In genomic region chr17:12307251-12308135, GRCm38 (mm10) we compare ENCODE assay signal across 9 mouse cellular contexts. TPM values are rescaled to one million over a fixed set of nuclear protein-coding genes. Genes with fewer than 3 reads are reported as not detected.
DNase-seq lines count a peak whose midpoint lies in the region; ATAC-seq and TF ChIP-seq lines count a peak whose summit lies in the region.
"Had no signal": no experiment of that assay in that cellular context is flagged by ENCODE, and none has a peak within 500 bp of the region (broad histone marks: within the 10 kb centered on the region; RNA-seq: fewer than 3 reads in every experiment).

No protein-coding gene starts in this region.

- no peak overlapping the region for H3K4me2 ChIP-seq in lung, embryonic 16.5 days (ENCODE audit: low read depth, low read length)
- no peak overlapping the region for H3K4me2 ChIP-seq in stomach, postnatal 0 days (replicated peaks; ENCODE audit: low read depth)
- H3K4me2 ChIP-seq: midbrain, embryonic 12.5 days had no signal

- DNase-seq in lung, postnatal 10 days, result no peak
- peak; percentile 38 for DNase-seq in R1 (ENCODE audit: low read depth, low spot score)
- DNase-seq in stomach, postnatal 0 days (ENCODE audit: low spot score), result no peak
- no peak for DNase-seq in gastrocnemius, adult 8-10 months (ENCODE audit: low spot score in 2 of 2)
- DNase-seq in adrenal gland, postnatal 10 days, result no peak
- no peak for DNase-seq in adrenal gland, adult 8-10 months

- no peak for TF ChIP-seq EP300 in stomach, postnatal 0 days (optimal IDR thresholded peaks at IDR 0.05)

- H3K4me3 ChIP-seq in lung, embryonic 16.5 days (ENCODE audit: low read length), result no peak overlapping the region
- H3K4me3 ChIP-seq in stomach, postnatal 0 days (ENCODE audit: low read depth, low read length), result no peak overlapping the region
- H3K4me3 ChIP-seq: midbrain, embryonic 12.5 days had no signal

- peaks cover 2% of the 10 kb centered on the region; the same call in 1 of the 2 replicates for H3K4me1 ChIP-seq in lung, embryonic 16.5 days (replicated peaks; ENCODE audit: control insufficient read depth, insufficient read depth, low read length)
- peaks cover 3% of the 10 kb centered on the region; the same call in 1 of the 2 replicates for H3K4me1 ChIP-seq in stomach, postnatal 0 days (replicated peaks; ENCODE audit: control insufficient read depth, insufficient read depth)

- peak; percentile 41; the same call in 1 of the 2 replicates for ATAC-seq in lung, embryonic 16.5 days (ENCODE audit: low read depth)
- peak; percentile 93 for ATAC-seq in inflammation-experienced regulatory T-cells, adult 6 months
- no peak for ATAC-seq in stomach, postnatal 0 days (ENCODE audit: low FRiP score, low TSS enrichment)

- no peaks in the 10 kb centered on the region for H3K27me3 ChIP-seq in lung, embryonic 16.5 days (ENCODE audit: control insufficient read depth, insufficient read depth, low read depth, low read length)
- no peaks in the 10 kb centered on the region for H3K27me3 ChIP-seq in stomach, postnatal 0 days (ENCODE audit: control insufficient read depth, insufficient read depth, low read length)
- H3K27me3 ChIP-seq: midbrain, embryonic 12.5 days had no signal

- no peak overlapping the region for H3K9ac ChIP-seq in lung, embryonic 16.5 days (ENCODE audit: low read length)
- H3K9ac ChIP-seq in stomach, postnatal 0 days (ENCODE audit: low read length), result no peak overlapping the region
- H3K9ac ChIP-seq: midbrain, embryonic 12.5 days had no signal

- H3K27ac ChIP-seq in lung, embryonic 16.5 days (ENCODE audit: low read length), result no peak overlapping the region
- H3K27ac ChIP-seq in stomach, postnatal 0 days (replicated peaks), result no peak overlapping the region
- H3K27ac ChIP-seq: midbrain, embryonic 12.5 days had no signal

- no peaks in the 10 kb centered on the region for H3K36me3 ChIP-seq in lung, embryonic 16.5 days (ENCODE audit: control insufficient read depth, insufficient read depth, low read length)
- no peaks in the 10 kb centered on the region; the same call in 1 of the 2 replicates for H3K36me3 ChIP-seq in stomach, postnatal 0 days (ENCODE audit: control insufficient read depth, insufficient read depth, low read length)
- H3K36me3 ChIP-seq: midbrain, embryonic 12.5 days had no signal

- no peaks in the 10 kb centered on the region for H3K9me3 ChIP-seq in lung, embryonic 16.5 days (ENCODE audit: control insufficient read depth, low read length)
- H3K9me3 ChIP-seq in stomach, postnatal 0 days (ENCODE audit: control insufficient read depth, low read length), result no peaks in the 10 kb centered on the region
- H3K9me3 ChIP-seq: midbrain, embryonic 12.5 days had no signal

- peak; percentile 15; the same call in 1 of the 2 replicates for TF ChIP-seq CTCF in stomach, postnatal 0 days (IDR thresholded peaks at IDR 0.05; ENCODE audit: low read depth)

- 68% methylated on average over 20 of the region's 20 CpGs for WGBS in lung, embryonic 16.5 days
- WGBS in stomach, postnatal 0 days, result 65% methylated on average over 20 of the region's 20 CpGs

RNA-seq across cellular contexts. Expression of gene Map3k4, which starts 11.1 kb away (rescaled TPM):
- polyA plus RNA-seq in lung, embryonic 16.5 days (2015; fragmentation: Nextera tagmentation; extraction: Ambion mirVana), result 29.1 and 33.8 TPM in 2 replicates
- polyA plus RNA-seq in inflammation-experienced regulatory T-cells, adult 6 months (2017; shearing (Covaris generic)), result 10 to 100 TPM; 10.6 to 11.7 (median 10.8) TPM
- 25.8 and 35.6 TPM in 2 replicates for polyA plus RNA-seq in stomach, postnatal 0 days (2015; fragmentation: Nextera tagmentation; extraction: Ambion mirVana)
- total RNA-seq in gastrocnemius, adult 8-10 months (2022), result 10 to 100 TPM; 32.4 to 41.9 (median 36.2) TPM
- 10 to 100 TPM; 21.1 to 29.4 TPM for total RNA-seq in adrenal gland, postnatal 10 days (2021)
- total RNA-seq in adrenal gland, adult 8-10 months (2022), result 10 to 100 TPM; 25.3 to 39.6 (median 34.3) TPM
